Mouse (Mus musculus): ENCODE measurements at regions not wholly inside any gene's neighbourhood (a gene's known extent, or its start where the extent isn't known, plus 50 kb on each side); places are given as distances from the start of the nearest gene placed in this dataset.
A peak's percentile ranks its signal among the peaks of the same experiment; 100 is the strongest.

DNA sequence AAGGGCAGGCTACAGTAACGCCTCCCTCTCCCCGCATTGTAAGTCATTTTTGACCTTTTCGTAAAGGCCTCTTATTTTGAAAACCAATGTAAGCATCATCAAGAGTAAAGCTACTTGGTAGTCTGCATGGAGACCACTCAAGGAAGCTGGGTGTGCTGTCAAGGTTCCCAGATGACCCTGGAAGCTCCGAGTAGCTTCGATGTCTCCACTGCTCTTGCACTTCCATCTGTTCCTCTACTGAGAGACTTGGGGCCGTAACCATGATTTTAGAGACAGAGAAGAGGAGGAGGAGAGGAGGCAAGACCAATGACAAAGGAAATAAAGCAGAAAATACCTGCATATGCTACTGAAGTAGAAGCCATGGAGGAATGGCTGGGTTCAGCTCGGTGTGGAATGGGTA is 256.0 kb downstream of the Gm11361 start:
- no peak for DNase-seq

DNA sequence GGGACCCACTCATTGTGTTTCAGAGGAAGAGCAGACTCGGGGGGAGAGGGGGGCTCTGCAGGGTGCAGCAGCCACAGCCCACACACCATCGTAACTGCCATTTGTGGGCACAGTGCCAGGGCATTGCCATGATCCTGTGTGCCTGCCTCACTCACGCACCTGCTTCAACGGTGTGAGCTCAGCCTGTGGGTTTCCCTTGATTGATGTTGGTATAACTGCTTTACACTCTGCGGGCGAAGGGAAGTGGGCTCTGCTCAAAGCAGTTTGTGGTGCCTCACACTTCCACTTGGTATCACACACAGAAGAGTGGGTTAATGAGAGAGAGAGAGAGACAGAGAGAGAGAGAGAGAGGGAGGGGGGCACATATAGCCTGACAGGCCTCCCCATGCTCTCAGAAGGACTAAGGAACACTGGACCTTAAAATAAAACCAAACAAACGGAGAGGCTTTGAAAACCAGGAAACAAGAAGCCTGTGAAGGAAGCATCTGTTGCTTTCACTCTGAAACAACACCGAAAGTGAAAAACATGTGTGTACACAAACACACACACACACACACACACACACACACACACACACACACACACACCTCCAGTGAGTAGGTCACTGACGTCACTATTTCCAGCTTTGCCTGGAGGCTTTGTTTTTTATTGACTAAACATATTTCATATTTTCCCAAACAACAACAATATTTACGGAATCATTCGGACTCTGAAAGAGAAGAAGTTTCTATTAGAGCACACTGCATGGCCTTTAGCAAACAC is 255.4 kb downstream of the Gm11361 start:
- DNase-seq = peak; percentile 21 to 36

DNA sequence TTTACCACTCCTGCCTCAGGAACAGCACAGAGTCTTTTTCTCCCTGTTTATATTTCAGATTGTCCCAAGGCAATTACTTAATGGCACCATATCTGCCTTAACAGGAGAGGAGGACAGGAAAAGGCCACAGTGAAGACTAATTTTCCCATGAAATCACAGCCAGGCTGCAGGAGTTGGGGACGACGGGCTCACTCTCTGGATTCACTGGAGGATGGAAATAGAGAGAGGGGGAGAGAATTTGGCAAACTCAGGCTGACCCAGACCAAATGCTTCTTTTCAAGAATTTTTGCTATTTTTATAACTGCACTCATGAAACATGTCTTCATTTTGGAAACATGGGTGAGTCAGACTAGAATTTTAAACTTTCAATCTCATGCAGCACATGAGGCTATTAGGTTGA is 250.9 kb downstream of the Gm11361 start:
- no peak for DNase-seq

DNA sequence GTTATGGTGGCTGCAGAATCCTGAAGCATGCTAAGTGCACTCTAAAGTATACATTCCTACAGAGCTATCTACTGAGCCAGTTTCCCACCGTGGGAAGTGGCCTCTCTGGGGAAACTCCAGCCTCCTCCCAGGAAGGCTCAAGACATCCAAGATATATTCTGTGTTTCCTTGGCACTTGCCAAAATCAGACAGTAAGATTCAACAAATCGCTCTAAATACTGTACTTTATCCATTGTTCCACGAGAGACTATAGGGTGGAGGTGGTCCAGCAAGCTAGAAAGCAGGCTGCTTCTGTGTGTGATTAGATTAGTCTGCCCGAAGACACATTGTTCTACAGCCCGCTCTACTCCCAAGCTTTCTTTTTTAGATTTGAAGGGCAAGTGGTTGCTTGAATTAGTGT is 250.5 kb downstream of the Gm11361 start:
- DNase-seq = no peak

DNA sequence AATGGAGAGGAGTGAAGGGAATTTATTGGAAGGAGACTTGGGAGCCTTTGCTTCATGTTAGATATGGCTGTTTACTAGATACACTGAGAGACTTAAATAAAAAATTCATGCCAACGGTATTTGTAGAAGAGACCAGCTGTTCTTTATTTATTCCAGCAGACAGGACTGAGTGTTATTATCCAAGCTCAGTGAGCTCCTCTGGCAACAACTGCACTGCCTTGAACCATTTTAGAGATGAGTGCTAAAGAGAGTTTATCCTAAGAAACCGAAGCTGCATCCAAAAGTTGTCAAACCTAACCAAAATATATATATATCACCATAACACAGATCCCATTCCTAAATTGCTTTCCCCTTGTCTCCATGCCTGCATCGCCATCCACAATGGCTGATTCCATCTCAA is 247.0 kb downstream of the Gm11361 start:
- DNase-seq = no peak

DNA sequence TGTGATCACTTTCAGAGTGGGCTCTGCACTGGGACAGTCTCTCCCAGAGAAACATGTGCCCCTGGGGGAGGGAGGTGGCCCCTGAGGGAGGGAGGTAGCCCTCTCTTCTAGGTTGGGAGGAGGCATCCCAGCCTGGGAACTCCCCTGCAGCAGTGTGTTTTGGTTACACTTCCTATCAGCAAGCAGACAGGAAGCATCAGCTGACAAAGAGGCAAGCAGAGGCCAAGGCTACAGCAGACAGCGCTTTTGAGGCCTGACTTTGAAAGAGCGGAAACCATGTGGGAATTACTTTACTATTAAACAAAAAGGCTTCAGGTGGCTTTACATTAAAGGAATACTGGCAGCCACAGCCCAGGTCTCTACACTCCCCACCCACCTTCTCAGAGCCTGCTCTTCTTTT is 244.8 kb downstream of the Gm11361 start:
- peak; percentile 41 to 45 for DNase-seq

DNA sequence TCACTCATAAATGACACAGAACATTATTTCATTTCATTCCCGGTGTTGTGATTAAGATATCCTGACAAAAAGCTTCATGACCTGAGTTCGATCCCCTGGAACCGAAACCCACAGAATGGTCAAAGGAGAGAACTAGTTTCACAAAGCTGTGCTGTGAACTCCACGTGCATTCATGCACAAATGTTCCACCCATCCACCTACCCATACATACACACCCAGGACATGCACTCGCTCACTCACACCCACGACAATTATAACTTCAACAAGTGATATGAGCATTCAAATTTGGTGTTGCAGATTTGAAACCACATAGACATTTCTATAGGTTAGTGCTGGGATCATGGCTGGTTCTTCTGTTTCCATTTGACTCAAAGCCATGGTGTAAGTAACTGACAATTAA is 243.4 kb downstream of the Gm11361 start:
- DNase-seq = no peak

DNA sequence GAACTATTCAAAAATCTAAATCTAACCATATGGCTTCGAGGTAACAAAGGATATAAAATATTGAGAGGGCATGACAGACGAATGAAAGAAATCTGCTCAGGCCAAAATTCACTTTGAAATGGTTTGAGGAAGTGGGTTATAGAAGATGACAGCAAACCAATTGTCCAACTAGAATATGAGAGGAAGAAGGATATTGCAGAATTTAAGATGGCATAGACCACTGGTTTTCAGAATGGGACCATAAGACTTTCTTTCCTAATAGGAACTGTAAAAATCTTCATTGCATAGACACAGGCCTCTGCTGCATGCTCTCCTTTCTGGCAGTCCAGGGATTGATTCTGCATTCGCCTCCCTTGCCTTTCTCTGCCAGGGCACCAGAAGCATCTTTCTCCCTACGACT is 240.2 kb downstream of the Gm11361 start:
- DNase-seq = no peak

DNA sequence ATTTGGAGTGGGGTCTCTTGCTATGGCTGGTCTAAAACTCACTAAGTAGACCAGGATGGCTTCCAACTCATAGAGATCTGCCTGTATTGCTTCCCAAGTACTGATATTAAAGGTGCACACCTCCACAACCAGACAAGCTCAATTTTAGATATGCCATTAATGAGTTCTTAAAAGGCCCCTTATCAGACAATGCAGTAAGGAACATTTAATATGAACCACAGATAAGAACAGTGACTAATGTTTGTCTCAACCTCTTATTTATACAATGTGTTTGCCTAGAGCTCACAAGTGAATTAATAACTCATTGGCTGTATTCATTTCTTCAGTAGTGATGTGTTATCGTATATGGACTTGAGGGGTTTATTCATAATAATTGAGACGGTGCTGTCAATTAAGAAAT is 234.7 kb downstream of the Gm11361 start:
- DNase-seq = no peak

DNA sequence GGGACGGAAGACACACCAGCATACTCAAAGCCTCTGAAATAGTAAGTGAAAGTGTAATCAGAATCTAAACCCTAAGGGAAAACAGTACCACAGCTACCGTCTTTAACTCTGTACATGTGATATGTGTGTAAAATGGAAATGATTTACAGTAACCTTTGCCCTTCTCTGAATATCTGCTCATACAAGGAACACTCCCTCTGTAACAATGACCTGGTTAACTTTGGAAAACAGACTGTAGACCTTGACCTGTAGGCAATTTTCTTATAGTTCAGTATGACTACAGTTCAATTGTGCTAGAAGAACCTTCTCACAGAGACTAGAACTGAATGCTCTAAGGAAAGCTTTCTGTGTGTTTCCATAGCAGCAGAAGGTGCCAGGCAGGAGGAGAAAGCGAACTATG is 226.4 kb downstream of the Gm11361 start:
- no peak for DNase-seq

DNA sequence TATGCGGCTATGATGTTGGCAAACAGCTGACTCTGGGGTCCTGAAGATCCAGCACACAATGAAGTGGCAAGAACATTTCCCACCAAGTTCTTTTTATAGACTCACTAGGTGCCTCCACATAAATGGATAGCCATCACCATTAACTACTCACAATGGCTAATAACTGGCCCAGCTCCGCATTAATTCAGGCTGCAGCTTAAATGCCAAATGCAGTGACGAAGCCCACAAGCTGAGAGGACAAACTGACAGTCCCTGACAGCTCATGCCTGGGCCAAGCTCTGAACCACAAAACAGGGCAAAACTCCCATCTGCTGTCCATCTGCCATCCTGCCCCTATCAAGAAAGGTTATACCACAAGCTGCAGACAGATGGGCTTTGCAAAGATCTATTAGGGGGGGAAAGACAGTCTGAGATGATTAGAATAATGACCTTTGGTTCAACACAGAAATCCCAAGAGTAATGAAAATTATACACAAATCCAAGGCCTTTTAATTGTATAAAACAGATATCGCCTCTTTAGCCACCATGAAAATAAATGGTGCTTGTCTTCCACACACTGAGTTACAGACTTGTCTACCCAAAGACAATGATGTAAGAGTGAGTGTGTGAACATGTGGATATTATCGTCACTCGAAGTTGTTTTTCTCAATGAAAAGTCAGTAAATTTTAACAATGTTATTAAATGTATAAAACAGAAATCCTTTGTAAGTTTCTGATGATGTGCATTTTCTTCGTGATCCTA is 224.1 kb downstream of the Gm11361 start:
- no peak for DNase-seq

DNA sequence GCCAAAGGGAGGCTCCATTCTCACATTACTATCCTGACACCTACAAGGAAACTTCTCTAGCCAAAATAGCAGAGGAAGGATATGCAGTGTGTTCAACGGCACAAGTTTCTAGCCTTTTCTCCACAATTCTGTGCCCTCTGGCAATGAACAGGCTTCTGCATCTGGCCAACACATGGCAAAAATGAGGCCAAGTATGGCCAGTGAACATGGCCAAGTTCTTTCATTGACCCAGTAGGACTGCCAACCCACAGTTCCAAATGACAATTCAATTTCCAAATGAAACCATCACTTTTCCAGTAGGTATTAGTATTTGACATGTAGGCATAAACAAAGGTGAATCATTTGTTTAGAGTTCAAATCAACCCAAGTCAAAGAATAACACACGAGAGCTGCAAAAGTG is 208.8 kb downstream of the Gm11361 start:
- DNase-seq = no peak

DNA sequence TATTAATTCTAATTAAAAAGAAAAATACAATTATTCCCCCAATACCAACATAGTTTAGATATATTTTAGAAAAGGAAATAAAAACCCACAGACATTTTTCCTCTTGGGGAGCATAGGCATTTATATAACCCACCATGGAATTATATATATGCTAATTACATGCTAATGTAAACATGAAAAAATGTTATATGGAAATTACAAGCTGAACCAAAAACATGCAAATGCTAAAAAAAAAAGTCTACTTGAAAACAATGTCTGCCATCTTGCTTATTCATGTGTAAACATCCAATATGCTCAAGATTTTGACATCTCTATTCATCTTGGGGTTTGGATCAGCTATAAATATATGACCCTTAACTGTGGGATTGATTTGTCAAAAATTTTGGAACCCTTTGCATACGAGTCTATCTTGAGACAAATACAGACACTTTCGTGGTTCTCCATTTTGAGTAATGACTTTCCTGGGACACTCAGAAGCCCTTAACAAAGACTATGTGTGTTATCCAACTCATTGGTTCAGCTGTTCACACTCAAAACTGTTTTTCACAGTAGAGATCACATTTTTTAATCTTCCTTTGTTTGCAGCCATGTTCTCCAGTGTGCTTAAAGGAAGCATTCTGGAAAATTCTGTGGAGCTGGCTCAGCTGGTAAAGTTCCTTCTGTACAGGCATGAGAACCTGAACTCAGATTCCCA is 208.0 kb downstream of the Gm11361 start:
- no peak for DNase-seq

DNA sequence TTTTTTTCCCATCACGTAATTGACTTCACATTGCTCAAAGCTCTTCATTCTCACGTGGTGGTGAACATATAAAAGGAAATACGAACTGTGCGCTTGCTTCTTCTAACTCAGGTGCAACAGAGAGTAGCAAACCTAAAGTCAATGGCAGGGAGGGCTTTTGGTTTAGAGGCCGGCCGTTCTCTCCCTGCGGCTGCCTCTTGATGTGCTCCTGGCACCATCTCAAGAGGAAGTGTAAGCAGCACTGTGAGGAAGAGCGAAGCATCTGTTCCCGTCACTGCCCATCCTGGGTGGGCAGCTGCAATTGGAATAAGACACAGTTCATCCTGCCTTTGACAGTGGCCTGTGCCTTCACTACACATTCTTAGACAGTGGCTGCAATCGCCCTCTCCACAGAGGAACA is 204.0 kb downstream of the Gm11361 start:
- DNase-seq = no peak

DNA sequence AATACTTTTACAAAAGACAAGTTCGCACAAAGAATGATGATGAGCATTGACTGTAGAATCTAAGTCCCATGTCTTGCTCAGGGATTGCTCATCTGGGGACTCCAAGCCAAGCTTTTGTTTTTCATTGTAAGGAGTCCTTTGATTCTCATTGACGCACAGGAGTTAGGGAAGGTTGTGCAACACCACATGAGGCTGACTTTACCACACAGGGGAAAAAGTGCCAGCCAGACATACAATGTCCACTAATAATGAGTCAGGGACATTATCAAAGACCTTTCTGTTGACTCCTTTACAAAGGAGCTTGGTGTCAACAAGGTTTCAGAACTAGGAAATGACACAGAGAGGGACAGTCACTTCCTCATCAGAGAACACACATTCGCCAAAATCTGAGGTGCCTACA is 200.1 kb downstream of the Gm11361 start:
- DNase-seq = no peak

DNA sequence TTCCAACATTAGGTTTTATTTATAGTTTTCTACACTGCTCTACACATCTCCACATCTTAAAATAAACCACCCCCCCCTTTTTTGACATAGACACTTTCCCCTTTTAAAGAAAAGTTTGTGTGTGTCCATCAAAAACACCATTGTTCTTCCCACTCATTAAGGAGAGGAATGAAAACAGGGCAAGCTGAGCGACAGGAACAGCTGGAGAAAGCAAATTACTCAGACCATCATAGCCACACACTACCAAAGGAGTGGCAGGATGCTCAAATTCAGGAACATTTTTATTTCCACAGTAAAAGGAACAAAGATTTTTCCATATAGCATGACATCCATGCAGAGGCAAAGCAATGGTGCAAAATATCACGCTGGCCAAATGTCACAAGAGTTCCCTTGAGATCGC is 198.6 kb downstream of the Gm11361 start:
- DNase-seq = no peak

DNA sequence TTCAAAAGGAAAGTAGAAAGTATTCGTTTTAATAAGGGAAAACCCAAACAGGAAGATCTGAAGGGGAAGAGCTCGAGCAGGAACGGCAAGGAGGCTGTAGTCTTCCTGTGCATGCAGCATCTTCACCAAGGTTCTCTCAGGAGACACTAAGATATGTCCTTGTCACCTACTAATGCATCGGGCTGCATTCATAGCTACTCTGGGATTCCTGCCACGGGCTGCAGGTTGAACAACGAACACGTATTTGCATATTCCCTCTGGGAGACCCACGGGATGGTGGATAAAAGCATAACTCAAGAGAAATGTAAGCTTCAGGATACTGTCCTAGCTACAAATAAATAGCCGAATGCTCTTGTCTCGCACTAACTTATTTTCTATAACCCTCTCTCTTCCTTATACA is 197.7 kb downstream of the Gm11361 start:
- DNase-seq = no peak

DNA sequence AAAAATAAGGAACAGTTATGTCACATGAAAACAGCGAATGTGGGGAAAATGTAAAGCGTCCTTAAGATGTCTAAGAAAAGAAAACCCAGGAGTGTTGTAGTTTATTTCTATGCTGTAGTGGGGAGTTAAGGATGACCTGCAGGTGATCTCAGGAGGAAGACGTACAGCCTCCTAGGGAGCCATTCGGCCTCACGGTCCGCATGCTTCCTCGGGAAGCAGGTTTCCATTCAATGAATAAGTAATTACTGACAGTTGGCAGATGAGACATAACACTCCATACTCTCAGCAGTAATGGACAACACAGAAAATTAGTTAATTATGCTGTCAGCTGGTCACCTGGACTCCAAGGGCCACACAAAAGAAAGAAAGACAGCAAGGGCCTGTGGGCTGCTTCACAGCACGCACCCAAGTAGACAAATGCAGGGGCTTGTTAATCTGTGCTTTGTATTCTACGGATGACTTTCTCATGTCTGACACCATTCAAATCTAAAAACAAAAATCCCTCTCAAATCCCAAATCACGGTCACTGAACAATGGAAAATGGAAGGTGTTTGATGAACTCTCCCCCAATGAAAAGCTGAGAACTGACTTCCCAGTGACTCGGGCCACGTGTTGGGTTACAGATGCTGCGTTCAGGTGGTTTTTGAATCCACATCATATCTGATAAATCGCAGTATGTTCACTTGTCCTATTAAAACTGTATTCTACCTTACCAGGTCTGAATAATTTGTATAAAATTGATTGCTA is 193.5 kb downstream of the Gm11361 start:
- DNase-seq = no peak

DNA sequence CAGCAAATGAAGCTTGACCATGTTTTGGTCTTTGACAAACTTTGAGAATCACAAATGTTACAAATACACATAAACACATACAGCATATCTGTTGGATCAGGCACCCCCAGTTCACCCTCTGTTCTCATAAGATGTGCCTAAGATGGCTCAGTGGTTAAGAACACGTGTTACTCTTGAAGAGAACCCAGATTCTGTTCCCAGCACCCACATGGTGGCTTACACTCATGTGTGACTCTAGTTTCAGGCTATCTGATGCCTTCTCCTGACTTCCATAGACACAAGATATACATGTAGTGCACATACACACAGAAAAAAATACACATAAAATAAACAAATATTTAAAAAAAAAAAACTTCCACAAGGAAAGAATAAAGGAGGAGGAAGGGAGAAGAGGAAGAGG is 191.7 kb downstream of the Gm11361 start:
- DNase-seq = no peak

DNA sequence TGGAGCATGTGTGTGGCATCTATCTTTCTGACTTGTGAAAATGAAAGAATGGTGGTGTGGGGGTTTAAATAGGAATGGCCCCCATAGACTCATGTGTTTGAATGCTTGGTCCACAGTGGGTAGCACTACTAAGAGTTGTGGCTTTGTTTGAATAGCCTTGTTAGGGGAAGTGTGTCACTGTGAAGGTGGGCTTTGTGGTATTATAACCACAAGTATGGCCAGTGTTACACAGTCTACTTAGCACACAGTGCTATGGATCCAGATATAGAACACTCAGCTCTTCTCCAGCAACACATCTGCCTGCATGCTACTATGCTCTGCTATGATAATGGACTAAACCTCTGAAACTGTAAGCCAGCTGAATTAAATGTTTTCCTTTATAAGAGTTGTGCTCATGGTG is 184.9 kb downstream of the Gm11361 start:
- no peak for DNase-seq

DNA sequence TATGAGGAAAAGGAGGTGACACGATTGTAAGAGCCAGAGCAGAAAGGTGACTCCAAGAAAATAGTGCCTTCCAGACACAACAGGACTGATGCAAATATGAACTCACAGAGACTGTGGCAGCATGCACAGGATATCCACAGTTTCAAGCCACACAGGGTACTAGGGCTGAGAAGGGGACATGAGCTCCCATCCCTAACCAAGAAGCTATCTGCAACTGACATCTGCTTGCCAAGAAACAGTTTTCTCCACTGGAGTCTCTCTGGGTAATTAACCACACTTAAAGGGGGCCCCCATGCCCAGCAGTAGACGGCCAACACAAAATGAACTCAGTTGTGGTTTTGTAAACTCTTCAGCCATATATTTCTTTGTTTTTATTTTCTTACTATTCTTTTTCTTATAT is 176.1 kb downstream of the Gm11361 start:
- DNase-seq = no peak

DNA sequence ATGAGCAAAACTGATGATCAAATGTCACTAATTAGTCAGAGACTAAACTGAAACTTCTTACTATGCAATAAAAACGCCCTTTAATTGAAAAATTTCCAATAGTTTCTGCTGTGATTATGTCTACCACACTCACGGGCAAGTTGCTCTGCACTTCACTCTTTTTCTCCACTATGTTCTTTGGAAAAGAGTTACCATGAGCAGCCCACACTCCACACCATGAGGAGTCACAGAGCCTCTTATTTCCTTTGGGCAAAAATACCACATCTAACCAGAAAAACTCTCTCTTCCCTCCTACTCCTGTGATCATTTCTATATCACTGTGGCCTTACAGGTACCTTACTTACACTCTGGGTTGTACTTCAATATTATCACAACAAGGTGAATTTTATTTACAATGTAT is 174.7 kb downstream of the Gm11361 start:
- no peak for DNase-seq

DNA sequence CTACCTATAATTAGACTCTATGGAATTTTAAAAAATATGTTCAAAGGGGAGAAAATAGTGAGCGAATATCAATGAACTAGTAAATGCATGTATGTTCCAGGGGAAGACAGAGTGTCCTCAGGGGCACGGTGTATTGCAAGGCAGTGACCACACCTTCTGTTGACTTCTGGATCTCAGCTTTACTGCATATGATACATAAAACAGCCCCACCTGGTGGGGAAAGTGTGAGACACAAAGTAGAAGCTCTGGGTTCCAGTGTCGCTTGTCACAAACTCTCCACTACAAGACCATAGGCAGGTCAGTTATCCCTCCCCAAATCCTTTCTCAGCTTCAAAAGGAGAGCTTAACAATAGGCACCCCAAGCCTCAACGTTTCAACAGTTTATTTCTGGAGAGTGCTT is 168.8 kb downstream of the Gm11361 start:
- DNase-seq = no peak
